Mouse (Mus musculus): ENCODE measurements around the gene Dppa2.

- TF ChIP-seq CHD2 (IDR thresholded peaks at IDR 0.05; ENCODE audit: low read depth, low read length) (no peak), ZC3H11A (IDR thresholded peaks at IDR 0.05; ENCODE audit: borderline replicate concordance, low read depth, low read length) (no peak), ZNF384 (IDR thresholded peaks at IDR 0.05; ENCODE audit: low read depth, low read length) (no peak), HCFC1 (IDR thresholded peaks at IDR 0.05; ENCODE audit: borderline replicate concordance, insufficient read depth, low read length) (no peak), MAFK (IDR thresholded peaks at IDR 0.05; ENCODE audit: insufficient read depth, low read depth, low read length) (no peak)
Measured at GRCm38 (mm10) chr16:48299884-48300283, 3.8 kb upstream of the Dppa2 start.

All from ES-E14 (cell line).